Mouse (Mus musculus): ENCODE measurements around the gene Kif1b. TPM values are rescaled to one million over a fixed set of nuclear protein-coding genes. Genes with fewer than 3 reads are reported as not detected.

The Kif1b gene
- total and polyA plus RNA-seq, 3 experiments: 8.8 to 20.2 (median 16.3) TPM

DNA sequence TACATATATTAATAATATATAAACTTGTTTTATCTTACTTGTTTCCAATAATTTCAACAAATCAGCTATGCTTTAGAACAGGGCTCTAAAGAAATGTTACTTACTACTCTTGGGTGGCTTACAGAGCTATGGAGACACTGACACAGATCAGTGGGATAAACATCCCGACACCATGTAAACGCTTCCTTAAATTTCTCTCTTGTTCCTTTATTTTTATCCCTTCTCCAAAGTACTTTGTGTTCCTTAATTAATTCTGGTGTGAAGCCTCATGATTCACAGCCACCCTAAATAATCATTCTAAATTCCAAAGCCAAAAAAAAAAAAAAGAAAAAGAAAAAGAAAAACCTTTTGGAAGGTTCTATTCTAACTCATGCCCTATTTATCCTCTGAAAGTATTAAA, 42.6 kb downstream of the Kif1b start:
- H3K36me3 ChIP-seq (ENCODE audit: control insufficient read depth in 1 of 2, insufficient read depth in 2 of 2, low read length in 2 of 2): peaks cover 0 to 4% of the 10 kb centered on the region in 2 experiments

DNA sequence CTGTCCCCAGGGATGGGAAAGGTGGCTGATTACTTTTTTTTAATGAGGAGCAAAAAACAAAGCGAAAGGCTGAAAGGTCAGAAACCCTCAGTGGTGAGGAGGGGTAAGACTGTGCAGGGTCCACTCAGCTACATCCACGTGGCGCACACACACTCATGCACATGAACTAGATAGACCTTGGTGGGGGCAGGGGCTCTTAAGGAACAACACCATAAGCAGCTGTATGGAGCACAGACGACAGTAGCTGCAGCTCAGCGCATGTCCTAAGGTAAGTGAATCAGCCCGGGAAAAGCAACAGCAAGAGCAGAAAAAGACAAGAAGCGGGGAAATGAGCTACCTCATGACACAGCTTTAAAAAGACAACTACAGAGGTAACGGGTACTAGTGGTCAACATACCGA, 44.3 kb downstream of the Kif1b start:
- TF ChIP-seq GATA1 (IDR thresholded peaks at IDR 0.05; ENCODE audit: low read depth, low read length) (no peak), CTCF (IDR thresholded peaks at IDR 0.05 in 2 of 3, conservative IDR thresholded peaks at IDR 0.05 in 1 of 3; ENCODE audit: control insufficient read depth in 1 of 3, insufficient read depth in 1 of 3, low read depth in 2 of 3, low read length in 3 of 3, poor library complexity in 1 of 3, severe bottlenecking in 1 of 3) (no peak), RCOR1 (IDR thresholded peaks at IDR 0.05; ENCODE audit: low read depth, low read length) (no peak), NRF1 (IDR thresholded peaks at IDR 0.05; ENCODE audit: insufficient read depth, low read depth, low read length, poor library complexity, severe bottlenecking) (no peak), USF1 (IDR thresholded peaks at IDR 0.05; ENCODE audit: low read depth, low read length) (no peak), MYC (IDR thresholded peaks at IDR 0.05; ENCODE audit: low read depth, low read length) (no peak), ZKSCAN1 (IDR thresholded peaks at IDR 0.05; ENCODE audit: low read depth, low read length) (no peak), SMC3 (IDR thresholded peaks at IDR 0.05; ENCODE audit: low read depth, low read length) (no peak), E2F4 (IDR thresholded peaks at IDR 0.05; ENCODE audit: borderline replicate concordance, low read depth, low read length) (no peak), MAZ (IDR thresholded peaks at IDR 0.05; ENCODE audit: low read depth, low read length) (no peak), MEF2A (IDR thresholded peaks at IDR 0.05; ENCODE audit: extremely low read depth, insufficient replicate concordance, low read depth, low read length, poor library complexity, severe bottlenecking) (no peak)
- peaks cover 0 to 15% of the 10 kb centered on the region in 2 experiments; a peak in 3 of 4 replicates for H3K36me3 ChIP-seq (ENCODE audit: control insufficient read depth in 1 of 2, insufficient read depth in 2 of 2, low read length in 2 of 2)
- no peak overlapping the region for H3K9ac ChIP-seq (ENCODE audit: control insufficient read depth, low read depth, low read length, poor library complexity, severe bottlenecking)
- no peaks in the 10 kb centered on the region for H3K79me2 ChIP-seq (ENCODE audit: control insufficient read depth, insufficient read depth, low read length, poor library complexity)
- no peaks in the 10 kb centered on the region for H3K27me3 ChIP-seq (ENCODE audit: control insufficient read depth in 1 of 2, insufficient read depth in 2 of 2, low read length in 2 of 2)
- no peaks in the 10 kb centered on the region for H3K9me3 ChIP-seq (replicated peaks; ENCODE audit: insufficient read depth, low read length)
- H3K4me1 ChIP-seq (ENCODE audit: control insufficient read depth in 1 of 2, insufficient read depth in 2 of 2, low read length in 2 of 2): peaks cover 2 to 12% of the 10 kb centered on the region in 2 experiments; a peak in 3 of 4 replicates
- no peak overlapping the region for H3K27ac ChIP-seq (ENCODE audit: control insufficient read depth, low read depth, low read length)
- DNase-seq (ENCODE audit: low read depth, low spot score): no peak
- no peak overlapping the region for H3K4me3 ChIP-seq (ENCODE audit: control insufficient read depth in 1 of 2, insufficient read depth in 1 of 2, low read depth in 2 of 2, low read length in 2 of 2)

More for the DNA sequence above, 42.6 kb downstream of the Kif1b start:
- no peaks in the 10 kb centered on the region for H3K9me3 ChIP-seq (replicated peaks; ENCODE audit: insufficient read depth, low read length)
- H3K27ac ChIP-seq (ENCODE audit: control insufficient read depth, low read depth, low read length): no peak overlapping the region
- no peak overlapping the region for H3K4me3 ChIP-seq (ENCODE audit: control insufficient read depth in 1 of 2, insufficient read depth in 1 of 2, low read depth in 2 of 2, low read length in 2 of 2)
- no peak for DNase-seq (ENCODE audit: low read depth, low spot score)
- peaks cover under 1 to 1% of the 10 kb centered on the region in 2 experiments; a peak in 3 of 4 replicates for H3K4me1 ChIP-seq (ENCODE audit: control insufficient read depth in 1 of 2, insufficient read depth in 2 of 2, low read length in 2 of 2)
- no peak for TF ChIP-seq CHD1 (IDR thresholded peaks at IDR 0.05; ENCODE audit: low read depth, low read length)
- TF ChIP-seq ZNF384 (IDR thresholded peaks at IDR 0.05; ENCODE audit: low read depth, low read length): no peak
- TF ChIP-seq UBTF (IDR thresholded peaks at IDR 0.05; ENCODE audit: borderline replicate concordance, insufficient read depth, low read depth, low read length): no peak
- no peak for TF ChIP-seq MYB (IDR thresholded peaks at IDR 0.05; ENCODE audit: low read depth, low read length)
- TF ChIP-seq NELFE (IDR thresholded peaks at IDR 0.05; ENCODE audit: low read depth, low read length): no peak
- no peak for TF ChIP-seq TAL1 (IDR thresholded peaks at IDR 0.05; ENCODE audit: low read length)
- no peak for TF ChIP-seq CHD2 (IDR thresholded peaks at IDR 0.05; ENCODE audit: low read length)
- TF ChIP-seq MEF2A (IDR thresholded peaks at IDR 0.05; ENCODE audit: extremely low read depth, insufficient replicate concordance, low read depth, low read length, poor library complexity, severe bottlenecking): no peak
- TF ChIP-seq USF1 (IDR thresholded peaks at IDR 0.05; ENCODE audit: low read depth, low read length): no peak
- TF ChIP-seq USF2 (IDR thresholded peaks at IDR 0.05; ENCODE audit: borderline replicate concordance in 1 of 2, insufficient read depth in 1 of 2, low read depth in 1 of 2, low read length in 2 of 2): no peak
- no peak for TF ChIP-seq ZMIZ1 (IDR thresholded peaks at IDR 0.05; ENCODE audit: low read depth, low read length)
- TF ChIP-seq BHLHE40 (IDR thresholded peaks at IDR 0.05; ENCODE audit: borderline replicate concordance, low read depth, low read length): no peak
- TF ChIP-seq POLR2AphosphoS2 (IDR thresholded peaks at IDR 0.05; ENCODE audit: low read length): no peak
- no peak for TF ChIP-seq MXI1 (IDR thresholded peaks at IDR 0.05; ENCODE audit: low read depth, low read length)
- TF ChIP-seq NRF1 (IDR thresholded peaks at IDR 0.05; ENCODE audit: insufficient read depth, low read depth, low read length, poor library complexity, severe bottlenecking): no peak
- TF ChIP-seq RCOR1 (IDR thresholded peaks at IDR 0.05; ENCODE audit: low read depth, low read length): no peak
- no peak for TF ChIP-seq POLR2AphosphoS5 (IDR thresholded peaks at IDR 0.05; ENCODE audit: borderline replicate concordance, low read depth, low read length)
- no peak for TF ChIP-seq POLR2A (IDR thresholded peaks at IDR 0.05; ENCODE audit: control insufficient read depth in 1 of 2, insufficient read depth in 1 of 2, low read depth in 1 of 2, low read length in 2 of 2, poor library complexity in 1 of 2)
- TF ChIP-seq ZC3H11A (IDR thresholded peaks at IDR 0.05; ENCODE audit: low read depth, low read length): no peak
- H3K79me2 ChIP-seq (ENCODE audit: control insufficient read depth, insufficient read depth, low read length, poor library complexity): no peaks in the 10 kb centered on the region
- no peaks in the 10 kb centered on the region for H3K27me3 ChIP-seq (ENCODE audit: control insufficient read depth in 1 of 2, insufficient read depth in 2 of 2, low read length in 2 of 2)
- H3K9ac ChIP-seq (ENCODE audit: control insufficient read depth, low read depth, low read length, poor library complexity, severe bottlenecking): no peak overlapping the region
